Mouse (Mus musculus): ENCODE measurements around the gene Arfgap2. TPM values are rescaled to one million over a fixed set of nuclear protein-coding genes. Genes with fewer than 3 reads are reported as not detected.

The Arfgap2 gene
- polyA plus RNA-seq, 1 experiment from 2014 or later, result 71.4 TPM

GRCm38 (mm10) chr2:91294226-91294625 is 29.5 kb downstream of the Arfgap2 start:
- no peaks in the 10 kb centered on the region for H3K27me3 ChIP-seq (replicated peaks)
- 83% methylated on average over 3 of the region's 3 CpGs for WGBS
- no peaks in the 10 kb centered on the region for H3K36me3 ChIP-seq
- no peak overlapping the region for H3K4me3 ChIP-seq (replicated peaks)
- no peaks in the 10 kb centered on the region for H3K9me3 ChIP-seq
- no peak for ATAC-seq (ENCODE audit: insufficient read depth, low FRiP score, low read depth)
- H3K27ac ChIP-seq, result no peak overlapping the region
- H3K9ac ChIP-seq, result no peak overlapping the region
- H3K4me1 ChIP-seq, result no peaks in the 10 kb centered on the region
- no peak overlapping the region for H3K4me2 ChIP-seq

GRCm38 (mm10) chr2:91295895-91296294 is 31.1 kb downstream of the Arfgap2 start:
- Histone ChIP-seq H3K36me3 (no peaks in the 10 kb centered on the region), H3K9me3 (no peaks in the 10 kb centered on the region), H3K9ac (no peak overlapping the region), H3K4me2 (no peak overlapping the region), H3K4me3 (replicated peaks) (no peak overlapping the region), H3K27me3 (replicated peaks) (no peaks in the 10 kb centered on the region), H3K4me1 (no peaks in the 10 kb centered on the region), H3K27ac (no peak overlapping the region)
- no peak for ATAC-seq (ENCODE audit: insufficient read depth, low FRiP score, low read depth)
- WGBS, result 88% methylated on average over 5 of the region's 5 CpGs

- 48% methylated on average over 3 of the region's 3 CpGs for WGBS
- H3K4me2 ChIP-seq, result no peak overlapping the region
- no peaks in the 10 kb centered on the region for H3K4me1 ChIP-seq
- H3K36me3 ChIP-seq, result no peaks in the 10 kb centered on the region
- no peak overlapping the region for H3K4me3 ChIP-seq (replicated peaks)
- no peak overlapping the region for H3K9ac ChIP-seq
- no peaks in the 10 kb centered on the region for H3K9me3 ChIP-seq
- H3K27ac ChIP-seq, result no peak overlapping the region
- no peak for ATAC-seq (ENCODE audit: insufficient read depth, low FRiP score, low read depth)
- H3K27me3 ChIP-seq (replicated peaks), result no peaks in the 10 kb centered on the region
Observed at GRCm38 (mm10) chr2:91299156-91299555, 34.4 kb downstream of the Arfgap2 start.

GRCm38 (mm10) chr2:91300784-91301183 is 36.0 kb downstream of the Arfgap2 start:
- no peak for ATAC-seq (ENCODE audit: insufficient read depth, low FRiP score, low read depth)
- Histone ChIP-seq H3K27ac (no peak overlapping the region), H3K9me3 (no peaks in the 10 kb centered on the region), H3K27me3 (replicated peaks) (no peaks in the 10 kb centered on the region), H3K4me3 (replicated peaks) (no peak overlapping the region), H3K36me3 (no peaks in the 10 kb centered on the region), H3K4me1 (no peaks in the 10 kb centered on the region), H3K9ac (no peak overlapping the region), H3K4me2 (no peak overlapping the region)
- WGBS, result 88% methylated on average over 2 of the region's 2 CpGs

- Histone ChIP-seq H3K4me2 (no peak overlapping the region), H3K27me3 (replicated peaks) (no peaks in the 10 kb centered on the region), H3K9me3 (no peaks in the 10 kb centered on the region), H3K4me1 (no peaks in the 10 kb centered on the region), H3K9ac (no peak overlapping the region), H3K4me3 (replicated peaks) (no peak overlapping the region), H3K27ac (no peak overlapping the region), H3K36me3 (no peaks in the 10 kb centered on the region)
- WGBS, result 64% methylated on average over 2 of the region's 2 CpGs
- ATAC-seq (ENCODE audit: insufficient read depth, low FRiP score, low read depth), result no peak
Observed at GRCm38 (mm10) chr2:91301836-91302235, 37.1 kb downstream of the Arfgap2 start.

- Histone ChIP-seq H3K4me1 (no peaks in the 10 kb centered on the region), H3K27ac (no peak overlapping the region), H3K36me3 (no peaks in the 10 kb centered on the region), H3K9ac (no peak overlapping the region), H3K4me2 (no peak overlapping the region), H3K27me3 (replicated peaks) (no peaks in the 10 kb centered on the region), H3K4me3 (replicated peaks) (no peak overlapping the region), H3K9me3 (no peaks in the 10 kb centered on the region)
- 59% methylated on average over 3 of the region's 3 CpGs for WGBS
- no peak for ATAC-seq (ENCODE audit: insufficient read depth, low FRiP score, low read depth)
Observed at GRCm38 (mm10) chr2:91302845-91303244, 38.1 kb downstream of the Arfgap2 start.

- Histone ChIP-seq H3K9ac (no peak overlapping the region), H3K4me2 (no peak overlapping the region), H3K27me3 (replicated peaks) (no peaks in the 10 kb centered on the region), H3K36me3 (no peaks in the 10 kb centered on the region), H3K4me3 (replicated peaks) (no peak overlapping the region), H3K27ac (no peak overlapping the region), H3K4me1 (0 out of 2 replicates have a peak, but pooled peaks cover 2% of the 10 kb centered on the region), H3K9me3 (no peaks in the 10 kb centered on the region)
- 90% methylated on average over 9 of the region's 9 CpGs for WGBS
- ATAC-seq (ENCODE audit: insufficient read depth, low FRiP score, low read depth), result no peak
Observed at GRCm38 (mm10) chr2:91305926-91306325, 41.2 kb downstream of the Arfgap2 start.

GRCm38 (mm10) chr2:91306589-91306988 is 41.8 kb downstream of the Arfgap2 start:
- Histone ChIP-seq H3K4me1 (0 out of 2 replicates have a peak, but pooled peaks cover 2% of the 10 kb centered on the region), H3K36me3 (no peaks in the 10 kb centered on the region), H3K27me3 (replicated peaks) (no peaks in the 10 kb centered on the region), H3K27ac (no peak overlapping the region), H3K4me3 (replicated peaks) (no peak overlapping the region), H3K9ac (no peak overlapping the region), H3K9me3 (no peaks in the 10 kb centered on the region), H3K4me2 (no peak overlapping the region)
- no peak for ATAC-seq (ENCODE audit: insufficient read depth, low FRiP score, low read depth)

GRCm38 (mm10) chr2:91308680-91309079 is 43.9 kb downstream of the Arfgap2 start:
- no peak overlapping the region for H3K27ac ChIP-seq
- no peak overlapping the region for H3K4me3 ChIP-seq (replicated peaks)
- no peaks in the 10 kb centered on the region for H3K9me3 ChIP-seq
- peak; percentile 35; the same call in 1 of the 2 replicates for ATAC-seq (ENCODE audit: insufficient read depth, low FRiP score, low read depth)
- H3K4me2 ChIP-seq, result no peak overlapping the region
- H3K36me3 ChIP-seq, result no peaks in the 10 kb centered on the region
- H3K27me3 ChIP-seq (replicated peaks), result no peaks in the 10 kb centered on the region
- no peak overlapping the region for H3K9ac ChIP-seq
- 22% methylated on average over 5 of the region's 5 CpGs for WGBS
- H3K4me1 ChIP-seq, result peaks cover 7% of the 10 kb centered on the region; the same call in 1 of the 2 replicates

- no peaks in the 10 kb centered on the region for H3K36me3 ChIP-seq
- no peak overlapping the region for H3K4me3 ChIP-seq (replicated peaks)
- H3K4me2 ChIP-seq, result no peak overlapping the region
- no peak for ATAC-seq (ENCODE audit: insufficient read depth, low FRiP score, low read depth)
- 58% methylated on average over 3 of the region's 3 CpGs for WGBS
- H3K9me3 ChIP-seq, result no peaks in the 10 kb centered on the region
- H3K4me1 ChIP-seq, result peaks cover 7% of the 10 kb centered on the region; the same call in 1 of the 2 replicates
- no peak overlapping the region for H3K27ac ChIP-seq
- H3K9ac ChIP-seq, result no peak overlapping the region
- no peaks in the 10 kb centered on the region for H3K27me3 ChIP-seq (replicated peaks)
Observed at GRCm38 (mm10) chr2:91309546-91309945, 44.8 kb downstream of the Arfgap2 start.

- H3K27ac ChIP-seq, result peak overlapping the region; percentile 51
- no peaks in the 10 kb centered on the region for H3K36me3 ChIP-seq
- peak; percentile 83; the same call in 1 of the 2 replicates for ATAC-seq (ENCODE audit: insufficient read depth, low FRiP score, low read depth)
- no peak overlapping the region for H3K9ac ChIP-seq
- no peak overlapping the region for H3K4me3 ChIP-seq (replicated peaks)
- 51% methylated on average over 10 of the region's 10 CpGs for WGBS
- H3K9me3 ChIP-seq, result no peaks in the 10 kb centered on the region
- H3K4me2 ChIP-seq, result no peak overlapping the region
- H3K27me3 ChIP-seq (replicated peaks), result no peaks in the 10 kb centered on the region
- peaks cover 7% of the 10 kb centered on the region; the same call in 1 of the 2 replicates for H3K4me1 ChIP-seq
Observed at GRCm38 (mm10) chr2:91312578-91313311, 48.0 kb downstream of the Arfgap2 start.

- Histone ChIP-seq H3K36me3 (no peaks in the 10 kb centered on the region), H3K4me1 (peaks cover 5% of the 10 kb centered on the region; the same call in 1 of the 2 replicates), H3K27ac (no peak overlapping the region), H3K27me3 (replicated peaks) (no peaks in the 10 kb centered on the region), H3K4me3 (replicated peaks) (no peak overlapping the region), H3K9ac (no peak overlapping the region), H3K4me2 (no peak overlapping the region), H3K9me3 (no peaks in the 10 kb centered on the region)
- no peak for ATAC-seq (ENCODE audit: insufficient read depth, low FRiP score, low read depth)
- 81% methylated on average over 7 of the region's 7 CpGs for WGBS
Observed at GRCm38 (mm10) chr2:91314184-91314583, 49.4 kb downstream of the Arfgap2 start.
